Mouse (Mus musculus) heart, postnatal 14 days (tissue): Measurements from ENCODE around the gene Lmna. TPM values are rescaled to one million over a fixed set of nuclear protein-coding genes. Genes with fewer than 3 reads are reported as not detected.

Source experiments
- DNase-seq, 2 experiments: peaks; one replicate each; pipeline ENCODE4 v3.0.0; 2021 to 2022
- intact Hi-C: fragments of 180-260 bp; cut with DNase I; formaldehyde crosslinking; loops from one replicate; pipeline ENCODE4 v1.15.1; 2025
- total RNA-seq, 2 experiments: library from RNA; stranded (reverse); gene quantifications; 2 replicates each; pipeline ENCODE4 v1.2.3; 2021

Gene Lmna
- total RNA-seq, 2 experiments from 2014 or later, result 128 TPM

GRCm38 (mm10) chr3:88483141-88483540 lies 26.6 kb downstream of the Lmna start:
- no peak for DNase-seq
- intact Hi-C loops, result loop anchor here (1.0 kb wide), 1 partner anchor 39 kb away; no protein-coding TSS in a partner anchor

GRCm38 (mm10) chr3:88482336-88482735 lies 27.4 kb downstream of the Lmna start:
- DNase-seq, result no peak
- intact Hi-C loops, result no loop called here

- intact Hi-C loops, result no loop called here
- DNase-seq, result no peak
Observed at GRCm38 (mm10) chr3:88481372-88482040, 28.2 kb downstream of the Lmna start.

GRCm38 (mm10) chr3:88480679-88481078 lies 29.1 kb downstream of the Lmna start:
- intact Hi-C loops, result no loop called here
- DNase-seq, result no peak

- intact Hi-C loops, result no loop called here
Observed at GRCm38 (mm10) chr3:88479828-88480227, 29.9 kb downstream of the Lmna start.

GRCm38 (mm10) chr3:88479163-88479562 lies 30.6 kb downstream of the Lmna start:
- DNase-seq, result no peak
- intact Hi-C loops, result no loop called here

More at GRCm38 (mm10) chr3:88479828-88480227, 29.9 kb downstream of the Lmna start:
- no peak for DNase-seq

- peak; percentile 84 to 89 for DNase-seq
- intact Hi-C loops, result no loop called here
Observed at GRCm38 (mm10) chr3:88477735-88478134, 32.0 kb downstream of the Lmna start.

- intact Hi-C loops, result no loop called here
- no peak for DNase-seq
Observed at GRCm38 (mm10) chr3:88476403-88476802, 33.4 kb downstream of the Lmna start.

- intact Hi-C loops, result no loop called here
- DNase-seq, result no peak
Observed at GRCm38 (mm10) chr3:88473571-88473970, 36.2 kb downstream of the Lmna start.

GRCm38 (mm10) chr3:88473020-88473419 lies 36.7 kb downstream of the Lmna start:
- no peak for DNase-seq
- intact Hi-C loops, result no loop called here

GRCm38 (mm10) chr3:88470943-88471479 lies 38.7 kb downstream of the Lmna start:
- intact Hi-C loops, result no loop called here
- no peak for DNase-seq

- no peak for DNase-seq
- intact Hi-C loops, result no loop called here
Observed at GRCm38 (mm10) chr3:88469466-88469865, 40.3 kb downstream of the Lmna start.

- intact Hi-C loops, result loop anchor here (1.0 to 2.0 kb wide), 2 partner anchors 26 to 60 kb away; no protein-coding TSS in a partner anchor
- DNase-seq, result peak; percentile 89 to 96
Observed at GRCm38 (mm10) chr3:88467116-88467824, 42.5 kb downstream of the Lmna start.

- intact Hi-C loops, result no loop called here
- DNase-seq, result no peak
Observed at GRCm38 (mm10) chr3:88465127-88465526, 44.6 kb downstream of the Lmna start.

- intact Hi-C loops, result no loop called here
- DNase-seq, result no peak
Observed at GRCm38 (mm10) chr3:88464425-88464824, 45.3 kb downstream of the Lmna start.

- intact Hi-C loops, result no loop called here
- DNase-seq, result no peak
Observed at GRCm38 (mm10) chr3:88460983-88461696, 48.6 kb downstream of the Lmna start, which contains the start of gene Sema4a. TSS of gene Sema4a (minus strand) at chr3:88461182.

GRCm38 (mm10) chr3:88460029-88460428 lies 49.7 kb downstream of the Lmna start:
- no peak for DNase-seq
- intact Hi-C loops, result no loop called here

- intact Hi-C loops, result no loop called here
- DNase-seq, result no peak
Observed at GRCm38 (mm10) chr3:88458778-88459219, 51.0 kb downstream of the Lmna start.

- DNase-seq, result no peak
- intact Hi-C loops, result no loop called here
Observed at GRCm38 (mm10) chr3:88456746-88457532, 52.8 kb downstream of the Lmna start.

- DNase-seq, result no peak
- intact Hi-C loops, result no loop called here
Observed at GRCm38 (mm10) chr3:88456313-88456712, 53.4 kb downstream of the Lmna start.
